Mouse (Mus musculus) small intestine, adult 2 months (tissue): ENCODE results near the gene Fzd9.

Experiments used
- CTCF ChIP-seq: fragments of 200-500 bp; IDR thresholded peaks from 2 replicates; pipeline ENCODE4 v1.5.1; 2012; ENCODE audit warnings: low read depth, mild to moderate bottlenecking, control low read depth, inconsistent platforms, low read length, moderate library complexity, mixed read lengths; ENCODE audit not compliant: insufficient replicate concordance, insufficient read length; ENCODE audit errors: extremely low read depth
- POLR2A ChIP-seq: fragments of 200-500 bp; IDR thresholded peaks from 2 replicates; pipeline ENCODE4 v1.6.1; 2012; ENCODE audit warnings: low read depth, mild to moderate bottlenecking, control low read depth, inconsistent platforms, low read length, moderate library complexity

DNA sequence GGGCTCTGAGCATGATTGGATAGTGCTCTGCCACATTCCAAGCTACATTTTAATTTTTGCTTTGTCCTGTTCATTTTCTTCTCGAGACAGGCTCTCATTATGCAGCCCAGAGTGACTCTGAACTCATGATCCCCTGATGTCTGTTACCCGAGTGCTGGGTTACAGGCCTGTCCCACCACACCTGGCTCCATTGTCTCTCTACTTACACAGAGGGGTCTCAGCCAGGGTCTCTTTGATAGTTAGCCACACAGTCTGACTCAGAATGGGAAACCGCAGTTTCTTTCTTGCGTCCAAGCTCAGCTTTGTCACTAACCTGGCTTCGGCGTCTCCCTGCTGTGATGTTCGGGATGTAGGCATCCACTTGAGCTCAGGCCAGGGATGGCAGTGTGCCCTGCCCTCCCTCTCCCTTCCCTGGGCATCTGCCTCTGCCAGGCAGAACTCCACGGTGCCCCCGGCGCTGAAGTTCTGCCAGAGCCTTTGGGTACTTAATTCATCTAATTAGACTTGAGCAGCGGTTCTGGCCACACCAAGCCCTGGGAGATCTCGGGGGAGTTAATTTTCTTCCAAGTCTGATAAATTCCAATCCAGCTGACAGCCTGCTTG lies 20.6 kb upstream of the Fzd9 start:
- TF ChIP-seq CTCF = no peak
- no peak for TF ChIP-seq POLR2A
